Mouse (Mus musculus): Measurements from ENCODE around the gene Sema3b. TPM values are rescaled to one million over a fixed set of nuclear protein-coding genes. Genes with fewer than 3 reads are reported as not detected.

Sema3b gene
- total and polyA plus RNA-seq, 2 experiments, result 0.37 to 0.83 TPM

- H3K36me3 ChIP-seq (ENCODE audit: control insufficient read depth, insufficient read depth, low read length), result no peaks in the 10 kb centered on the region
- H3K27ac ChIP-seq (replicated peaks; ENCODE audit: insufficient read depth, low read depth, low read length), result no peak overlapping the region
- WGBS, result 56% methylated on average over 8 of the region's 8 CpGs
- peaks cover 17% of the 10 kb centered on the region for H3K4me1 ChIP-seq (ENCODE audit: control insufficient read depth, insufficient read depth, low read length)
- H3K27me3 ChIP-seq (ENCODE audit: control insufficient read depth, insufficient read depth, low read length), result no peaks in the 10 kb centered on the region
- TF ChIP-seq POLR2A (IDR thresholded peaks at IDR 0.05; ENCODE audit: extremely low read depth, insufficient read depth, low read length) (no peak), CTCF (IDR thresholded peaks at IDR 0.05; ENCODE audit: low read depth, low read length) (no peak)
- H3K79me2 ChIP-seq (ENCODE audit: control insufficient read depth, insufficient read depth, low read length), result no peaks in the 10 kb centered on the region; the same call in 1 of the 2 replicates
- H3K9ac ChIP-seq (ENCODE audit: low read depth, low read length), result peak overlapping the region; percentile 59
- H3K4me3 ChIP-seq (ENCODE audit: insufficient read depth, low read depth, low read length), result peak overlapping the region; percentile 58; the same call in 1 of the 2 replicates
- DNase-seq (ENCODE audit: extremely low read depth, low read depth, low spot score), result no peak
These were observed 57.1 kb downstream of the Sema3b start for GRCm38 (mm10) chr9:107551890-107552355.

GRCm38 (mm10) chr9:107551117-107551889, 57.7 kb downstream of the Sema3b start, which contains the start of gene Rassf1:
Gene Rassf1 (plus strand): TSS chr9:107551555.
- Histone ChIP-seq H3K27ac (replicated peaks; ENCODE audit: insufficient read depth, low read depth, low read length) (no peak within 1 kb of the TSS), H3K4me1 (ENCODE audit: control insufficient read depth, insufficient read depth, low read length) (peaks cover 17% of the 10 kb centered on the region; the same call in 1 of the 2 replicates)

GRCm38 (mm10) chr9:107550491-107551116, 58.4 kb downstream of the Sema3b start:
- Histone ChIP-seq H3K36me3 (ENCODE audit: control insufficient read depth, insufficient read depth, low read length) (no peaks in the 10 kb centered on the region), H3K27ac (replicated peaks; ENCODE audit: insufficient read depth, low read depth, low read length) (no peak overlapping the region), H3K27me3 (ENCODE audit: control insufficient read depth, insufficient read depth, low read length) (no peaks in the 10 kb centered on the region), H3K4me1 (ENCODE audit: control insufficient read depth, insufficient read depth, low read length) (peaks cover 15% of the 10 kb centered on the region; the same call in 1 of the 2 replicates), H3K9ac (ENCODE audit: low read depth, low read length) (no peak overlapping the region), H3K4me3 (ENCODE audit: insufficient read depth, low read depth, low read length) (no peak overlapping the region), H3K79me2 (ENCODE audit: control insufficient read depth, insufficient read depth, low read length) (no peaks in the 10 kb centered on the region)
- WGBS, result 39% methylated on average over 23 of the region's 23 CpGs
- DNase-seq (ENCODE audit: extremely low read depth, low read depth, low spot score), result peak; percentile 66
- TF ChIP-seq CTCF (IDR thresholded peaks at IDR 0.05; ENCODE audit: low read depth, low read length), result no peak

More at GRCm38 (mm10) chr9:107551117-107551889, 57.7 kb downstream of the Sema3b start, which contains the start of gene Rassf1:
- Histone ChIP-seq H3K4me3 (ENCODE audit: insufficient read depth, low read depth, low read length) (peak within 1 kb of the TSS; percentile 58; the same call in 1 of the 2 replicates), H3K27me3 (ENCODE audit: control insufficient read depth, insufficient read depth, low read length) (no peaks in the 10 kb centered on the region), H3K79me2 (ENCODE audit: control insufficient read depth, insufficient read depth, low read length) (no peaks in the 10 kb centered on the region), H3K9ac (ENCODE audit: low read depth, low read length) (peak within 1 kb of the TSS; percentile 59), H3K36me3 (ENCODE audit: control insufficient read depth, insufficient read depth, low read length) (no peaks in the 10 kb centered on the region)
- 5% methylated on average over 63 of the region's 63 CpGs for WGBS
- peak; percentile 72 for DNase-seq (ENCODE audit: extremely low read depth, low read depth, low spot score)
- TF ChIP-seq CTCF (IDR thresholded peaks at IDR 0.05; ENCODE audit: low read depth, low read length) (no peak), POLR2A (IDR thresholded peaks at IDR 0.05; ENCODE audit: extremely low read depth, insufficient read depth, low read length) (0 out of 2 replicates have a peak, but pooled peaks have one; percentile 8)

GRCm38 (mm10) chr9:107549297-107550074, 59.5 kb downstream of the Sema3b start:
- Histone ChIP-seq H3K4me1 (ENCODE audit: control insufficient read depth, insufficient read depth, low read length) (peaks cover 13% of the 10 kb centered on the region; the same call in 1 of the 2 replicates), H3K9ac (ENCODE audit: low read depth, low read length) (no peak overlapping the region), H3K4me3 (ENCODE audit: insufficient read depth, low read depth, low read length) (no peak overlapping the region), H3K27ac (replicated peaks; ENCODE audit: insufficient read depth, low read depth, low read length) (no peak overlapping the region), H3K36me3 (ENCODE audit: control insufficient read depth, insufficient read depth, low read length) (no peaks in the 10 kb centered on the region), H3K79me2 (ENCODE audit: control insufficient read depth, insufficient read depth, low read length) (no peaks in the 10 kb centered on the region), H3K27me3 (ENCODE audit: control insufficient read depth, insufficient read depth, low read length) (no peaks in the 10 kb centered on the region)
- TF ChIP-seq POLR2A (IDR thresholded peaks at IDR 0.05; ENCODE audit: extremely low read depth, insufficient read depth, low read length) (no peak), CTCF (IDR thresholded peaks at IDR 0.05; ENCODE audit: low read depth, low read length) (no peak)
- 93% methylated on average over 20 of the region's 20 CpGs for WGBS
- no peak for DNase-seq (ENCODE audit: extremely low read depth, low read depth, low spot score)

GRCm38 (mm10) chr9:107548820-107549219, 60.2 kb downstream of the Sema3b start:
- Histone ChIP-seq H3K36me3 (ENCODE audit: control insufficient read depth, insufficient read depth, low read length) (no peaks in the 10 kb centered on the region), H3K4me3 (ENCODE audit: insufficient read depth, low read depth, low read length) (no peak overlapping the region), H3K27ac (replicated peaks; ENCODE audit: insufficient read depth, low read depth, low read length) (no peak overlapping the region), H3K27me3 (ENCODE audit: control insufficient read depth, insufficient read depth, low read length) (no peaks in the 10 kb centered on the region), H3K9ac (ENCODE audit: low read depth, low read length) (no peak overlapping the region), H3K4me1 (ENCODE audit: control insufficient read depth, insufficient read depth, low read length) (peaks cover 11% of the 10 kb centered on the region; the same call in 1 of the 2 replicates), H3K79me2 (ENCODE audit: control insufficient read depth, insufficient read depth, low read length) (no peaks in the 10 kb centered on the region)
- DNase-seq (ENCODE audit: extremely low read depth, low read depth, low spot score), result no peak
- 91% methylated on average over 10 of the region's 10 CpGs for WGBS
- TF ChIP-seq POLR2A (IDR thresholded peaks at IDR 0.05; ENCODE audit: extremely low read depth, insufficient read depth, low read length) (no peak), CTCF (IDR thresholded peaks at IDR 0.05; ENCODE audit: low read depth, low read length) (no peak)

Measured in liver, adult 2 months (tissue).